Mouse (Mus musculus): ENCODE results near the gene Shc2. TPM values are rescaled to one million over a fixed set of nuclear protein-coding genes. Genes with fewer than 3 reads are reported as not detected.
A peak's percentile ranks its signal among the peaks of the same experiment; 100 is the strongest.

The Shc2 gene
- polyA plus RNA-seq, 1 experiment: 5.8 TPM

DNA sequence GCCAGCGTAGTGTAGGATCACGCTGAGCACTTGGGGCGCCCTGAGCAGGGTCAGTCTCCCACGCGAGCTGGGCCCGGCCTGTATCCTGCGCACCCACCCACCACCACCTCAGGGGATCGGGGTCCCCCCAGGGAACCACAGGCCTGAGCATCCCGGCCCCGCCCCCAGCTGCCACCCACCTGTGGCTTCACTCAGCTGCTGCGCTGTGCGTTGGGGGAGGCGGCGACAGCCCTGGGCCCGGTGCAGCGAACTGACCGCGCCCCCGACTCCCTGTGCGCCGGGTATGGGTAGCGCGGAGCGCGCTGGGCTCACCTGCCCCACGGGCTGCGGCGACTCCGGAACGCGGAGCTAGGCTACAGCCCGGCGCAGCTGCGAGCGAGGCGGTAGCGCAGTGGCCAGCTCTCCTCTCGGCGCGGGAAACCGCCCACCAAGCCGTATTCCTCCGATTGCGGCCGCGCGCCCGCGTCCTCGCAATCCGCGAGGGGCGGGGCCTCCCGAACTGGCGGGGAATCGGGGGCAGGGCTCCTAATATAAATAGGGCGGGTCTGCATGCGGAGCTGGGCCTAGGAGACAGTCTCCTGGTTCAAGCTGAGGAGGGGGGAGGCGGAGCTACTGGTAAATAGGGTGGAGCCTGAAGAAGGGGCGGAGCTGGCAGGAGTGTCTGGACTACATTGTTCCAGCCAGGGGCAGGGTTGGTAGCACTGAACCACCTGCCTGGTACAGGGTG is 24.0 kb downstream of the Shc2 start, which contains the start of gene C2cd4c:
Gene C2cd4c, minus strand, starts transcription at position 448 of the 727 bp plus-strand sequence.
- no peak for TF ChIP-seq CTCF (IDR thresholded peaks at IDR 0.05; ENCODE audit: control insufficient read depth, insufficient read depth, insufficient replicate concordance, low read depth, low read length)
- no peak for TF ChIP-seq POLR2A (IDR thresholded peaks at IDR 0.05; ENCODE audit: control insufficient read depth, low read depth, low read length)
- H3K27me3 ChIP-seq (ENCODE audit: control insufficient read depth, insufficient read depth, low read length): no peaks in the 10 kb centered on the region
- H3K27ac ChIP-seq (ENCODE audit: control insufficient read depth, insufficient read depth, low read depth, low read length): no peak within 1 kb of the TSS
- no peaks in the 10 kb centered on the region for H3K36me3 ChIP-seq (ENCODE audit: control insufficient read depth, insufficient read depth, low read length)
- peaks cover 25% of the 10 kb centered on the region for H3K4me1 ChIP-seq (ENCODE audit: control insufficient read depth, insufficient read depth, low read length)
- peak within 1 kb of the TSS; percentile 66 for H3K4me3 ChIP-seq (ENCODE audit: control insufficient read depth, low read depth, low read length)

- no peaks in the 10 kb centered on the region for H3K27me3 ChIP-seq (ENCODE audit: control insufficient read depth, insufficient read depth, low read length)
- peaks cover 25% of the 10 kb centered on the region for H3K4me1 ChIP-seq (ENCODE audit: control insufficient read depth, insufficient read depth, low read length)
- H3K4me3 ChIP-seq (ENCODE audit: control insufficient read depth, low read depth, low read length): no peak overlapping the region
- no peaks in the 10 kb centered on the region for H3K36me3 ChIP-seq (ENCODE audit: control insufficient read depth, insufficient read depth, low read length)
- TF ChIP-seq POLR2A (IDR thresholded peaks at IDR 0.05; ENCODE audit: control insufficient read depth, low read depth, low read length) (no peak), CTCF (IDR thresholded peaks at IDR 0.05; ENCODE audit: control insufficient read depth, insufficient read depth, insufficient replicate concordance, low read depth, low read length) (peak; percentile 21; the same call in 1 of the 2 replicates)
- H3K27ac ChIP-seq (ENCODE audit: control insufficient read depth, insufficient read depth, low read depth, low read length): no peak overlapping the region
These were observed 25.3 kb downstream of the Shc2 start for GRCm38 (mm10) chr10:79612192-79613135.

- Histone ChIP-seq H3K27me3 (ENCODE audit: control insufficient read depth, insufficient read depth, low read length) (no peaks in the 10 kb centered on the region), H3K4me1 (ENCODE audit: control insufficient read depth, insufficient read depth, low read length) (peaks cover 25% of the 10 kb centered on the region), H3K27ac (ENCODE audit: control insufficient read depth, insufficient read depth, low read depth, low read length) (no peak overlapping the region), H3K36me3 (ENCODE audit: control insufficient read depth, insufficient read depth, low read length) (no peaks in the 10 kb centered on the region), H3K4me3 (ENCODE audit: control insufficient read depth, low read depth, low read length) (no peak overlapping the region)
- TF ChIP-seq CTCF (IDR thresholded peaks at IDR 0.05; ENCODE audit: control insufficient read depth, insufficient read depth, insufficient replicate concordance, low read depth, low read length) (no peak), POLR2A (IDR thresholded peaks at IDR 0.05; ENCODE audit: control insufficient read depth, low read depth, low read length) (no peak)
These were observed 26.4 kb downstream of the Shc2 start for GRCm38 (mm10) chr10:79611296-79611695.

DNA sequence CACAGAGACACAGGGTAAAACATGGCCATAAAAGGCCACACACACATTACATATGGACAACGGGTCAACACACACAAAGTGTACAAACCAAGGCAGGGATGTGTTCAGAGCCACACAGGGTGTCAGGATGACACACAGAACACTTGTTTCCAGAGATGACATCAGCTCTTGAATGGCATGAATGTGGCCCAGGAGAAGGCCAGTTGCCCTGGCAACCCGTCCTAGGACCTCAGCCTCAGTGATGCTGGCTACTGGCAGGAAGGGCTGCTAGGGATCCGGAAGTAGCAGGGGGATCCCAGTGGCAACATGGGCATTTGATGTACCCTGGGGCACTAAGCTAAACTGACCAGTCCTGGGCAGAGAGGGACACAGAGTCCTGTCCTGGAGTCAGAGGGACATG is 28.4 kb downstream of the Shc2 start:
- no peaks in the 10 kb centered on the region for H3K36me3 ChIP-seq (ENCODE audit: control insufficient read depth, insufficient read depth, low read length)
- TF ChIP-seq CTCF (IDR thresholded peaks at IDR 0.05; ENCODE audit: control insufficient read depth, insufficient read depth, insufficient replicate concordance, low read depth, low read length) (no peak), POLR2A (IDR thresholded peaks at IDR 0.05; ENCODE audit: control insufficient read depth, low read depth, low read length) (no peak)
- H3K4me3 ChIP-seq (ENCODE audit: control insufficient read depth, low read depth, low read length): no peak overlapping the region
- H3K27ac ChIP-seq (ENCODE audit: control insufficient read depth, insufficient read depth, low read depth, low read length): no peak overlapping the region
- peaks cover 25% of the 10 kb centered on the region for H3K4me1 ChIP-seq (ENCODE audit: control insufficient read depth, insufficient read depth, low read length)
- H3K27me3 ChIP-seq (ENCODE audit: control insufficient read depth, insufficient read depth, low read length): no peaks in the 10 kb centered on the region

DNA sequence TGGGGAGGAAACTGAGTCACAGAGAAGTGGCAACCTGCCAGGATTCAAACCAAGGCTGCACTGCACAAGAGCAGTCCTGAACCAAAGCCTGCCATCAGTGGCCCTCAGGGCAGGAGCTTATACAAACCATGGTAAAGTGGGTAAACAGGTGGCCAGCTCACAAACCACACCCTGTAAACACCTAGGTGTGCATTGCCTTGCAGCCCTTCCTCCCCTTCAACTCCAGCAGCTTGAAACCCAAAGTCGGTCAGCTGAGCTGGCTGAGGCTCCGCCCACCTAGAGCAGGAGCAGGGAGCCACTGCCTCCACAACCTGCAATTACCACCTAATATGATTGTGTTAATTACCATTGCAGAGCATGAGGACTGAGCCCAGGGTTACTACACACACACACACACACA is 29.8 kb downstream of the Shc2 start:
- no peak overlapping the region for H3K27ac ChIP-seq (ENCODE audit: control insufficient read depth, insufficient read depth, low read depth, low read length)
- TF ChIP-seq POLR2A (IDR thresholded peaks at IDR 0.05; ENCODE audit: control insufficient read depth, low read depth, low read length) (no peak), CTCF (IDR thresholded peaks at IDR 0.05; ENCODE audit: control insufficient read depth, insufficient read depth, insufficient replicate concordance, low read depth, low read length) (no peak)
- H3K36me3 ChIP-seq (ENCODE audit: control insufficient read depth, insufficient read depth, low read length): no peaks in the 10 kb centered on the region
- peaks cover 12% of the 10 kb centered on the region for H3K4me1 ChIP-seq (ENCODE audit: control insufficient read depth, insufficient read depth, low read length)
- H3K27me3 ChIP-seq (ENCODE audit: control insufficient read depth, insufficient read depth, low read length): no peaks in the 10 kb centered on the region
- H3K4me3 ChIP-seq (ENCODE audit: control insufficient read depth, low read depth, low read length): no peak overlapping the region

DNA sequence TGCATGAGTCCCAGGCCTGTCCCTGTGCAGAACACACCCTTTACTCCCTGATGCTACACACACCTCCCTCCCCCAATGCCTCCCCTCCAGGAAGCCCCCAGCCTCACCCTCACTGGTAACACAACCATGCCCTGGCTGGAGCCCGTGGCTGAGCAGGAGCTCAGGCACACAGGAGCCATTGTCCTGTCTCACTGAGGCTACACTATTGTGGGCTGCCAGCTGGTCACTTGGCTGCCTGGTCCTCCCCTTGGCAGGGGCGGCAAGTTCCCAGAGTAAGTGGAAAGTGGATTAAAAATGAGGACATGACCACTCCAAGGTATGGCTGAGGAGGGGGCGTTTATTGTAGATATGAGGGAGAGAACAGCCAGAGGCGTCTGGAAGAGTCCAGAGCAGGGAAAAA is 31.2 kb downstream of the Shc2 start:
- H3K4me1 ChIP-seq (ENCODE audit: control insufficient read depth, insufficient read depth, low read length): peaks cover 2% of the 10 kb centered on the region; the same call in 1 of the 2 replicates
- H3K4me3 ChIP-seq (ENCODE audit: control insufficient read depth, low read depth, low read length): no peak overlapping the region

DNA sequence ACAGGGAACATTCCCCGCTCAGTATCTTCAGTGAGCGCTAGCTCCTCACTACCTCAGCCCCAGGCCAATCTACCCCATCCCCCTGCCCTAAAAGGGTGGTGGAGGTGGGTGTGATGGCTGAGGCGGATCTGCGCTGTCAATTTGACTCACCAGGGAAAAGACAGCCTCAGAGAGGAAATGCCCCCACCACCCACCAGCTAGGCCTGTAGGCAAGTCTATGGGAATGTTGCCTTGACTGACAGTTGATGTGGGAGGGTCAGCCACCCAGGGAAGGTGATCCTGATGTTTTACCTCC is 39.8 kb downstream of the Shc2 start:
- H3K36me3 ChIP-seq (ENCODE audit: control insufficient read depth, insufficient read depth, low read length): no peaks in the 10 kb centered on the region
- no peak for TF ChIP-seq CTCF (IDR thresholded peaks at IDR 0.05; ENCODE audit: control insufficient read depth, insufficient read depth, insufficient replicate concordance, low read depth, low read length)
- TF ChIP-seq POLR2A (IDR thresholded peaks at IDR 0.05; ENCODE audit: control insufficient read depth, low read depth, low read length): no peak

More for the DNA sequence above, 31.2 kb downstream of the Shc2 start:
- TF ChIP-seq CTCF (IDR thresholded peaks at IDR 0.05; ENCODE audit: control insufficient read depth, insufficient read depth, insufficient replicate concordance, low read depth, low read length) (no peak), POLR2A (IDR thresholded peaks at IDR 0.05; ENCODE audit: control insufficient read depth, low read depth, low read length) (no peak)
- no peaks in the 10 kb centered on the region for H3K36me3 ChIP-seq (ENCODE audit: control insufficient read depth, insufficient read depth, low read length)
- no peak overlapping the region for H3K27ac ChIP-seq (ENCODE audit: control insufficient read depth, insufficient read depth, low read depth, low read length)
- H3K27me3 ChIP-seq (ENCODE audit: control insufficient read depth, insufficient read depth, low read length): no peaks in the 10 kb centered on the region

More for the DNA sequence above, 39.8 kb downstream of the Shc2 start:
- no peaks in the 10 kb centered on the region for H3K27me3 ChIP-seq (ENCODE audit: control insufficient read depth, insufficient read depth, low read length)
- no peaks in the 10 kb centered on the region for H3K4me1 ChIP-seq (ENCODE audit: control insufficient read depth, insufficient read depth, low read length)
- H3K27ac ChIP-seq (ENCODE audit: control insufficient read depth, insufficient read depth, low read depth, low read length): no peak overlapping the region
- H3K4me3 ChIP-seq (ENCODE audit: control insufficient read depth, low read depth, low read length): no peak overlapping the region

Data from testis, adult 2 months (tissue).